Mouse (Mus musculus): Measurements from ENCODE around the gene Ntrk2. TPM values are rescaled to one million over a fixed set of nuclear protein-coding genes. Genes with fewer than 3 reads are reported as not detected.

The Ntrk2 gene
- polyA plus RNA-seq, 1 experiment from 2014 or later: 39.8 TPM

- Histone ChIP-seq H3K27ac (no peak overlapping the region), H3K9me3 (no peaks in the 10 kb centered on the region), H3K36me3 (no peaks in the 10 kb centered on the region), H3K27me3 (ENCODE audit: insufficient read depth, poor library complexity, severe bottlenecking) (no peaks in the 10 kb centered on the region), H3K4me1 (replicated peaks) (peaks cover 17% of the 10 kb centered on the region), H3K4me3 (no peak overlapping the region)
- 89% methylated on average over 6 of the region's 6 CpGs for WGBS
- no peak for DNase-seq (ENCODE audit: low spot score)
These were observed 154.0 kb downstream of the Ntrk2 start for GRCm38 (mm10) chr13:58960321-58960720.

GRCm38 (mm10) chr13:58964701-58965359 is 158.5 kb downstream of the Ntrk2 start:
- 69% methylated on average over 12 of the region's 12 CpGs for WGBS
- no peaks in the 10 kb centered on the region for H3K36me3 ChIP-seq
- H3K27me3 ChIP-seq (ENCODE audit: insufficient read depth, poor library complexity, severe bottlenecking): no peaks in the 10 kb centered on the region
- H3K4me1 ChIP-seq (replicated peaks): peaks cover 10% of the 10 kb centered on the region
- no peak overlapping the region for H3K4me3 ChIP-seq
- no peak for DNase-seq (ENCODE audit: low spot score)
- H3K9me3 ChIP-seq: no peaks in the 10 kb centered on the region
- H3K27ac ChIP-seq: no peak overlapping the region

DNA sequence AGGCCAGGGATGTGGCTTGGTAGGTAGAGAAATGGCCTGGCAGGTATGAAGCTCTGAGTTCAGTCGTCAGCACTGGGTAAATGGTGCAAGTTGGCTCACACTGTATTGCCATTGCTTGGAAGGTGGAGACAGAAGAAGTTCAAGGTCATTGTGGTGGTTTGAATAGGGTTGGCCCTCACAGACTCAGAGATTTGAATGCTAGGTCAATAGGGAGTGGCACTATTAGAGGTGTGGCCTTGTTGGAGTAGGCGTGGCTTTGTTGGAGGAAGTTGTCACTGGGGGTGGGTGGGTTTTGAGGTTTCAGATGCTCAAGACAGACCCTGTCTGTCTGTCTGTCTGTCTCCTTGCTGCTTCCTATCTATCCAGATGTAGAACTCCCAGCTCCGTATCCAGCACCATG is 159.5 kb downstream of the Ntrk2 start:
- Histone ChIP-seq H3K27me3 (ENCODE audit: insufficient read depth, poor library complexity, severe bottlenecking) (no peaks in the 10 kb centered on the region), H3K4me1 (replicated peaks) (peaks cover 10% of the 10 kb centered on the region), H3K27ac (no peak overlapping the region), H3K4me3 (no peak overlapping the region), H3K36me3 (no peaks in the 10 kb centered on the region), H3K9me3 (no peaks in the 10 kb centered on the region)
- DNase-seq (ENCODE audit: low spot score): no peak
- WGBS: 96% methylated on average over 3 of the region's 3 CpGs

- WGBS: 85% methylated on average over 3 of the region's 3 CpGs
- Histone ChIP-seq H3K4me3 (no peak overlapping the region), H3K27me3 (ENCODE audit: insufficient read depth, poor library complexity, severe bottlenecking) (no peaks in the 10 kb centered on the region), H3K36me3 (no peaks in the 10 kb centered on the region), H3K4me1 (replicated peaks) (peaks cover 14% of the 10 kb centered on the region), H3K9me3 (no peaks in the 10 kb centered on the region), H3K27ac (no peak overlapping the region; the same call in 1 of the 2 replicates)
- no peak for DNase-seq (ENCODE audit: low spot score)
These were observed 160.1 kb downstream of the Ntrk2 start for GRCm38 (mm10) chr13:58966466-58966865.

- peaks cover 25% of the 10 kb centered on the region for H3K4me1 ChIP-seq (replicated peaks)
- WGBS: 81% methylated on average over 5 of the region's 5 CpGs
These were observed 161.8 kb downstream of the Ntrk2 start for GRCm38 (mm10) chr13:58968168-58968567.

DNA sequence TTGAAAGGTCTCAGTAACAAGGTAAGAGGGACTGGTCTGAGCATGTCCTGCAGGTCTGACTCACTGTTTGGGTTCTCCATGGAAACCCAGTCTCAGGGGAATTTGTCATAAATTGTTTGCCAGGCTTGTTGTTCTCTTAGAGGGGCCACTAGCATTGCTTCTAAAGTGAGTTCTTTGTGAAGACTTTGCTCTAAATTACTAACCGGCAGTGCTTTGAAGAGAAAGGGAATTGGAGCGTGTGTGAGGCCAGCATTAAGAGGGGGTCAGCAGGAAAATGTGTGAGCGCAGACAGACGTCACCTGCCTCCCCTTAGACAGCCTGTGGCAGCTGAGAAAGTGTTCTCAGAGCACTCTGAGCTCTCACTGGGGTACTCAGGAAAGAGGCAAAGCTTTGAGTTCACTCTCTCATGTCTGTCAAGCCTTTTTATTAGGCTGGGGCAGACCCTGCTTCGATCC is 165.1 kb downstream of the Ntrk2 start:
- DNase-seq (ENCODE audit: low spot score): no peak
- Histone ChIP-seq H3K27ac (peak overlapping the region; percentile 54), H3K9me3 (no peaks in the 10 kb centered on the region), H3K4me3 (no peak overlapping the region), H3K36me3 (no peaks in the 10 kb centered on the region), H3K4me1 (replicated peaks) (peaks cover 23% of the 10 kb centered on the region), H3K27me3 (ENCODE audit: insufficient read depth, poor library complexity, severe bottlenecking) (no peaks in the 10 kb centered on the region)
- WGBS: 32% methylated on average over 5 of the region's 5 CpGs

More at GRCm38 (mm10) chr13:58968168-58968567, 161.8 kb downstream of the Ntrk2 start:
- Histone ChIP-seq H3K27ac (no peak overlapping the region), H3K4me3 (no peak overlapping the region), H3K36me3 (no peaks in the 10 kb centered on the region), H3K27me3 (ENCODE audit: insufficient read depth, poor library complexity, severe bottlenecking) (no peaks in the 10 kb centered on the region), H3K9me3 (no peaks in the 10 kb centered on the region)
- DNase-seq (ENCODE audit: low spot score): no peak

DNA sequence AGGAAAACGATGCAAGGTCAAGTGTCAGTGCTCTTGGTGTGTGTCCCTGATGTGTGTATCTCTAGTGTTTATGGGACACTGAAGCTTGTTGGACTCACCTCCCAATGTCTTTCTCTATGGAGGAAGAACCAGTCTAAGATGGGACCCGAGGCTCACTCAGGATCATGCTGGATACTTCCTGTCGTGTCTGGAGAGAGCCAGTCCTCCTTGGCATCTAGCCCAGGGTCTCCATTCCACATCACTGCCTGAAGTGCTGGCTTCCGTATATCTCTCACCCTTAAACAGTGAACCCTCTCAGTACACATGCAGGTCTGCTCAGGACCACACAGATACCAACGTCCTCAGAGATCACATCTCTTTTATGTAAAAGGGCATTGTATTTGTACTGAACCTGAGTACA is 166.1 kb downstream of the Ntrk2 start:
- no peaks in the 10 kb centered on the region for H3K36me3 ChIP-seq
- no peaks in the 10 kb centered on the region for H3K27me3 ChIP-seq (ENCODE audit: insufficient read depth, poor library complexity, severe bottlenecking)
- H3K4me3 ChIP-seq: no peak overlapping the region
- no peak overlapping the region for H3K27ac ChIP-seq
- peaks cover 23% of the 10 kb centered on the region for H3K4me1 ChIP-seq (replicated peaks)
- no peaks in the 10 kb centered on the region for H3K9me3 ChIP-seq
- 81% methylated on average over 5 of the region's 5 CpGs for WGBS
- DNase-seq (ENCODE audit: low spot score): no peak

- no peak overlapping the region for H3K27ac ChIP-seq
- H3K4me3 ChIP-seq: no peak overlapping the region
- no peaks in the 10 kb centered on the region for H3K27me3 ChIP-seq (ENCODE audit: insufficient read depth, poor library complexity, severe bottlenecking)
- DNase-seq (ENCODE audit: low spot score): no peak
- no peaks in the 10 kb centered on the region for H3K9me3 ChIP-seq
- no peaks in the 10 kb centered on the region for H3K36me3 ChIP-seq
- 85% methylated on average over 5 of the region's 5 CpGs for WGBS
- H3K4me1 ChIP-seq (replicated peaks): peaks cover 12% of the 10 kb centered on the region
These were observed 190.1 kb downstream of the Ntrk2 start for GRCm38 (mm10) chr13:58996447-58996846.

DNA sequence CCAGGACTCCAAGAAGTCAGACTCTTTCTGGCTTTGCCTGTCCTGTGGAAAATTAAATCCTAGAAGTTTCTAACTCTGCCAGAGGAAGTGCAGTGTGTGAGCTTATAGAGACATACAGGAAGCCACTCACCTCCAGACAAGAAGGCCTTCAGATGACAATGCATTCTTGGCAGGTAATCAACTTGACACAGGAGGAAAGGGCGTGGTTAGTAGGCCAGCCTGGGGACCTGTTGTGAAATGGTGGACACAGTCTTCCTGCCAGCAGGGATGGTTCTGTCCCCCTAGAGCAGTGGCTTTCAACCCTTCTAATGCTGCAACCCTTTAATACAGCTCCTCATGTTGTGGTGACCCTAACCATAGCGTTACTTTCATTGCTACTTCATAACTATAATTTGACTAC is 191.4 kb downstream of the Ntrk2 start:
- no peaks in the 10 kb centered on the region for H3K27me3 ChIP-seq (ENCODE audit: insufficient read depth, poor library complexity, severe bottlenecking)
- no peak for DNase-seq (ENCODE audit: low spot score)
- 91% methylated on average over 2 of the region's 2 CpGs for WGBS
- H3K4me1 ChIP-seq (replicated peaks): peaks cover 13% of the 10 kb centered on the region
- H3K9me3 ChIP-seq: no peaks in the 10 kb centered on the region
- H3K36me3 ChIP-seq: no peaks in the 10 kb centered on the region
- no peak overlapping the region for H3K27ac ChIP-seq
- H3K4me3 ChIP-seq: no peak overlapping the region

- H3K36me3 ChIP-seq: no peaks in the 10 kb centered on the region
- DNase-seq (ENCODE audit: low spot score): peak; percentile 23
- H3K27me3 ChIP-seq (ENCODE audit: insufficient read depth, poor library complexity, severe bottlenecking): no peaks in the 10 kb centered on the region
- no peaks in the 10 kb centered on the region for H3K9me3 ChIP-seq
- H3K4me3 ChIP-seq: no peak overlapping the region
- peak overlapping the region; percentile 50; the same call in 1 of the 2 replicates for H3K27ac ChIP-seq
- 62% methylated on average over 11 of the region's 11 CpGs for WGBS
- H3K4me1 ChIP-seq (replicated peaks): peaks cover 27% of the 10 kb centered on the region
These were observed 193.1 kb downstream of the Ntrk2 start for GRCm38 (mm10) chr13:58999373-59000053.

GRCm38 (mm10) chr13:59002943-59003806 is 196.8 kb downstream of the Ntrk2 start:
- H3K36me3 ChIP-seq: no peaks in the 10 kb centered on the region
- DNase-seq (ENCODE audit: low spot score): no peak
- H3K27me3 ChIP-seq (ENCODE audit: insufficient read depth, poor library complexity, severe bottlenecking): peaks cover 4% of the 10 kb centered on the region; the same call in 1 of the 2 replicates
- H3K9me3 ChIP-seq: no peaks in the 10 kb centered on the region
- no peak overlapping the region for H3K4me3 ChIP-seq
- H3K27ac ChIP-seq: 0 out of 2 replicates have a peak overlapping the region, but pooled peaks have one; percentile 12
- WGBS: 83% methylated on average over 12 of the region's 12 CpGs
- H3K4me1 ChIP-seq (replicated peaks): peaks cover 39% of the 10 kb centered on the region

DNA sequence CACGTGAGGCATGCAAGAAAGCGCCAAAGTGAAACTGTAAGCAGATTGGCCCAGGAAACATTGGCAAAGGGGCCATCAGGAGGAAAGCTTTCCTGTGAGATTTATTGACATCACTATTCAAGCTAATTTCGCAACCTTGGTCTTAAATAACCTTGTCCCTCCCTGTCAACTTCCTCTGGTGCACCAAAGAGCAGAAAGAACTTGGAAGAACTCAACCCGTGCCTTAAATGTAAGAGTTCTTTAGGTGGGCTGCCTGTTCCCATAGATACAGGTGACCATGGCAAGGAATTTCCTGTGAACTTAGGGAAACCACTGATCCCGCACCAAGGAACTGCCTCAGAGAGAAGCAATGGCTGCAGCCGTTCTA is 197.4 kb downstream of the Ntrk2 start:
- Histone ChIP-seq H3K27ac (peak overlapping the region; percentile 59), H3K27me3 (ENCODE audit: insufficient read depth, poor library complexity, severe bottlenecking) (peaks cover 8% of the 10 kb centered on the region; the same call in 1 of the 2 replicates), H3K9me3 (no peaks in the 10 kb centered on the region), H3K4me1 (replicated peaks) (peaks cover 39% of the 10 kb centered on the region), H3K36me3 (no peaks in the 10 kb centered on the region), H3K4me3 (no peak overlapping the region)
- no peak for DNase-seq (ENCODE audit: low spot score)
- WGBS: 65% methylated on average over 6 of the region's 6 CpGs

Measured in hindbrain, embryonic 10.5 days (tissue).